Mouse (Mus musculus) stomach, postnatal 0 days (tissue): ENCODE results near the gene Snd1.

Experiments
- CTCF ChIP-seq: IDR thresholded peaks from 2 replicates; pipeline ENCODE4 v1.5.1; 2016; ENCODE audit warnings: antibody characterized with exemption, low read depth, mild to moderate bottlenecking, moderate library complexity
- EP300 ChIP-seq: optimal IDR thresholded peaks from 2 replicates; pipeline ENCODE3; 2016; ENCODE audit warnings: antibody characterized with exemption

GRCm38 (mm10) chr6:28909866-28910265 is 434.9 kb downstream of the Snd1 start:
- TF ChIP-seq CTCF (no peak), EP300 (no peak)
